11 mouse cellular contexts compared by ENCODE assay signal in the genomic region with DNA sequence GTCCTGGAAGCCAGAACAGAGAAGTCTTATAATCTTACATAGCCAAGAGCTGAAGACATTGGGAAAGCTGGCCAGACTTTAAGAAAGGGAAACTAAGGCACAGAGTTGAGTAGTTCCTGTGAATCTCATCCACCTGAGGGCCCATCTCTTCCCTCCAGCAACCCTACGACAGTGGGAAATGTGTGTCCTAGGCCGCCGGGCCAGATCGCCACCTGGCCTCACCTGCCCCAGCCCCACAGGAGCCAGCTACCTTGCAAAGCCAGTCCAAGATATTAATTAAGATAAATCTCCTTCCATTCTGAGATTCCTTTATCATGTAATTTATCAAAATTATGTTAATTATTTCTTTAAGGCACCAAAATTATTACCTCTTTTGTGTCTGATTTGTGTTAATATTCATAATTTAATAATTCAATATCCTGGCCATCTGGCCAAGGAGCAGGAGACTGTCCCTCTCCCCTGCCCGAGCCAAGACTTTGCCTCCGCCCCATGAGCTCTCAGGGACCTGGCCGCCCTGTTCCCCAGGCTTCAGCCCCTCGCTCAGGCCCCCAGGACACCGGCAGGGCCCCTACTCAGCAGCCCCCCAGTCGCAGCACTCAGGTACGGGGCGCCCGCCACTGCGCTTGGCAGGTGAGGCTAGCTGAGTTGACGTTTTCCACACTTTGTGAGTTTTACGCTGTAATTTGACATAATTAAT. TPM values are rescaled to one million over a fixed set of nuclear protein-coding genes. Genes with fewer than 3 reads are reported as not detected.
DNase-seq lines count a peak whose midpoint lies in the region; ATAC-seq lines count a peak whose summit lies in the region.
"Had no signal": no experiment of that assay in that cellular context is flagged by ENCODE, and none has a peak within 500 bp of the region (broad histone marks: within the 10 kb centered on the region; RNA-seq: fewer than 3 reads in every experiment).

No protein-coding gene starts in this region.

- H3K9me3 ChIP-seq in liver, embryonic 11.5 days (ENCODE audit: control insufficient read depth, low read length): peaks cover 3% of the 10 kb centered on the region; the same call in 1 of the 2 replicates
- no peaks in the 10 kb centered on the region for H3K9me3 ChIP-seq in forebrain, embryonic 14.5 days (replicated peaks; ENCODE audit: control insufficient read depth, low read length)
- no peaks in the 10 kb centered on the region for H3K9me3 ChIP-seq in midbrain, embryonic 16.5 days (replicated peaks; ENCODE audit: control insufficient read depth, low read length, poor library complexity, severe bottlenecking)
- H3K9me3 ChIP-seq: liver, embryonic 13.5 days had no signal

- H3K4me3 ChIP-seq in liver, embryonic 11.5 days (ENCODE audit: low read depth, low read length): no peak overlapping the region
- no peak overlapping the region for H3K4me3 ChIP-seq in forebrain, embryonic 14.5 days (ENCODE audit: low read depth, low read length)
- no peak overlapping the region for H3K4me3 ChIP-seq in midbrain, embryonic 16.5 days (ENCODE audit: low read depth, low read length)
- H3K4me3 ChIP-seq: gastrocnemius, adult 2 months; liver, embryonic 13.5 days had no signal

- no peak for ATAC-seq in liver, embryonic 11.5 days (replicated peaks; ENCODE audit: low FRiP score)
- ATAC-seq in forebrain, embryonic 14.5 days: peak; percentile 74
- no peak for ATAC-seq in midbrain, embryonic 16.5 days
- ATAC-seq: Patski had no signal

- DNase-seq in cerebellum, adult 9-11 months: peak; percentile 40
- no peak for DNase-seq in cerebellum, adult 11-12 months
- no peak for DNase-seq in liver, embryonic 11.5 days (ENCODE audit: low spot score)
- no peak for DNase-seq in liver
- no peak for DNase-seq in forebrain, embryonic 14.5 days (ENCODE audit: low spot score)
- DNase-seq in thymus, postnatal 10 days (ENCODE audit: low spot score in 2 of 2): no peak
- no peak for DNase-seq in frontal cortex, postnatal 10 days (ENCODE audit: low spot score in 2 of 2)
- DNase-seq: gastrocnemius, adult 2 months; liver, embryonic 13.5 days had no signal

- no peaks in the 10 kb centered on the region for H3K27me3 ChIP-seq in liver, embryonic 11.5 days (replicated peaks; ENCODE audit: control insufficient read depth, insufficient read depth, low read length)
- peaks cover 16% of the 10 kb centered on the region for H3K27me3 ChIP-seq in forebrain, embryonic 14.5 days (replicated peaks; ENCODE audit: control insufficient read depth, insufficient read depth, low read length)
- H3K27me3 ChIP-seq in midbrain, embryonic 16.5 days (ENCODE audit: control insufficient read depth, insufficient read depth, low read depth, low read length): no peaks in the 10 kb centered on the region; the same call in 1 of the 2 replicates
- H3K27me3 ChIP-seq: Patski had no signal

- no peak overlapping the region for H3K9ac ChIP-seq in liver, embryonic 11.5 days (ENCODE audit: low read depth, low read length)
- H3K9ac ChIP-seq in forebrain, embryonic 14.5 days (ENCODE audit: low read length): no peak overlapping the region
- 0 out of 2 replicates have a peak overlapping the region, but pooled peaks have one; percentile 30 for H3K9ac ChIP-seq in midbrain, embryonic 16.5 days (ENCODE audit: low read depth, low read length)
- H3K9ac ChIP-seq: liver, embryonic 13.5 days had no signal

- H3K4me2 ChIP-seq in liver, embryonic 11.5 days: peak overlapping the region; percentile 40
- H3K4me2 ChIP-seq in forebrain, embryonic 14.5 days (ENCODE audit: low read length): peak overlapping the region; percentile 26; the same call in 1 of the 2 replicates
- H3K4me2 ChIP-seq in midbrain, embryonic 16.5 days (ENCODE audit: low read length): peak overlapping the region; percentile 34; the same call in 1 of the 2 replicates

- 0 out of 2 replicates have a peak, but pooled peaks cover 7% of the 10 kb centered on the region for H3K4me1 ChIP-seq in liver, embryonic 11.5 days (replicated peaks; ENCODE audit: control insufficient read depth, insufficient read depth, low read length)
- H3K4me1 ChIP-seq in forebrain, embryonic 14.5 days (ENCODE audit: control insufficient read depth, insufficient read depth, low read length): peaks cover 8% of the 10 kb centered on the region
- H3K4me1 ChIP-seq in midbrain, embryonic 16.5 days (ENCODE audit: control insufficient read depth, insufficient read depth, low read length): peaks cover 7% of the 10 kb centered on the region

- H3K27ac ChIP-seq in liver, embryonic 11.5 days (ENCODE audit: low read depth, low read length): no peak overlapping the region
- H3K27ac ChIP-seq in forebrain, embryonic 14.5 days (ENCODE audit: low read depth, low read length): no peak overlapping the region
- no peak overlapping the region for H3K27ac ChIP-seq in midbrain, embryonic 16.5 days (ENCODE audit: low read length)
- H3K27ac ChIP-seq: gastrocnemius, adult 2 months; liver, embryonic 13.5 days had no signal

- H3K36me3 ChIP-seq in liver, embryonic 11.5 days (ENCODE audit: control insufficient read depth, insufficient read depth, low read length): no peaks in the 10 kb centered on the region
- no peaks in the 10 kb centered on the region for H3K36me3 ChIP-seq in forebrain, embryonic 14.5 days (ENCODE audit: control insufficient read depth, insufficient read depth, low read length)
- no peaks in the 10 kb centered on the region for H3K36me3 ChIP-seq in midbrain, embryonic 16.5 days (ENCODE audit: control insufficient read depth, insufficient read depth, low read length)
- H3K36me3 ChIP-seq: liver, embryonic 13.5 days had no signal

- 54% methylated on average over 16 of the region's 16 CpGs for WGBS in liver, embryonic 11.5 days
- WGBS in forebrain, embryonic 14.5 days: 39% methylated on average over 16 of the region's 16 CpGs
- WGBS in midbrain, embryonic 16.5 days: 50% methylated on average over 16 of the region's 16 CpGs

RNA-seq across cellular contexts. Expression of gene Micall2, which starts 41.7 kb away (rescaled TPM):
- 17.1 and 18.5 TPM in 2 replicates for polyA plus RNA-seq in liver, embryonic 11.5 days (2014; fragmentation: Nextera tagmentation; extraction: Ambion mirVana)
- 3.4 and 4.8 TPM in 2 replicates for polyA plus RNA-seq in forebrain, embryonic 14.5 days (2014; fragmentation: Nextera tagmentation; extraction: Ambion mirVana)
- 14.7 and 15.2 TPM in 2 replicates for polyA plus RNA-seq in midbrain, embryonic 16.5 days (2015; fragmentation: Nextera tagmentation; extraction: Ambion mirVana)
